Comparison of ENCODE assay signal across 17 mouse cellular contexts in the genomic region with DNA sequence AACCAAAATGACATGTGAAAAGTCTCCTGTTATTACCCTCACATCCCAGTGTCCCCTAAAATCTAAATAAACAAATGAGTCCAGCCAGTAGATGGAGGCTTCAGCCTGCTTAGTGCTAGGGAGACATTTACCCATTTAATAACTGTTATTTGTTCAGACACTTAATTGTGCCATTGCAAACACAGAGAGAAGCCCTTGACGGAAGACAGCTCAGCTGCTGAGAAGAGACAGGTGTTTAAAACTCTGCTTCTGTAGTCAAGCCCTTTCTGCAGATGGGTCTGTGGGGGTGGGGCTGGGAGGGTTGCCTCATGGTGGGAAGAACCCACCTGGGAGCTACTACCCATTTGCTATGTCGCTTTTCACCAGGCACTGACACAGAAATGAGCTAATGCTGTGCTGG.
"Had no signal": no experiment of that assay in that cellular context is flagged by ENCODE, and none has a peak within 500 bp of the region (broad histone marks: within the 10 kb centered on the region; RNA-seq: fewer than 3 reads in every experiment).

No protein-coding gene starts in this region.

- DNase-seq: kidney, adult 2 months; kidney, postnatal 14 days; layer of hippocampus, postnatal 36 days; liver; liver, embryonic 13.5 days; liver, postnatal 0 days; lung, postnatal 14 days; thymus, adult 2 months; thymus, postnatal 36 days had no signal

- H3K9ac ChIP-seq: kidney, embryonic 15.5 days; limb, embryonic 12.5 days; liver, embryonic 13.5 days; liver, postnatal 0 days; lung, embryonic 15.5 days; neural tube, embryonic 15.5 days had no signal

- H3K4me2 ChIP-seq: kidney, embryonic 15.5 days; limb, embryonic 12.5 days; liver, embryonic 13.5 days; lung, embryonic 15.5 days; neural tube, embryonic 15.5 days had no signal

- H3K9me3 ChIP-seq: kidney, embryonic 15.5 days; limb, embryonic 12.5 days; liver, embryonic 13.5 days; lung, embryonic 15.5 days; megakaryocyte, embryonic 14.5 days; neural tube, embryonic 15.5 days had no signal

- H3K27me3 ChIP-seq: kidney, embryonic 15.5 days; limb, embryonic 12.5 days; liver, embryonic 13.5 days; lung, embryonic 15.5 days; megakaryocyte, embryonic 14.5 days; neural tube, embryonic 15.5 days had no signal

- H3K36me3 ChIP-seq: kidney, embryonic 15.5 days; limb, embryonic 12.5 days; liver, embryonic 13.5 days; lung, embryonic 15.5 days; neural tube, embryonic 15.5 days had no signal

- H3K4me3 ChIP-seq: kidney, embryonic 15.5 days; limb, embryonic 12.5 days; liver, embryonic 13.5 days; lung, embryonic 15.5 days; megakaryocyte, embryonic 14.5 days; myocyte; neural tube, embryonic 15.5 days had no signal

- H3K4me1 ChIP-seq: kidney, embryonic 15.5 days; limb, embryonic 12.5 days; liver, embryonic 13.5 days; megakaryocyte, embryonic 14.5 days had no signal

- H3K27ac ChIP-seq: kidney, embryonic 15.5 days; limb, embryonic 12.5 days; liver, embryonic 13.5 days; lung, embryonic 15.5 days; macrophage; neural tube, embryonic 15.5 days; stomach, postnatal 0 days had no signal

- ATAC-seq: liver, postnatal 0 days had no signal
